Mouse (Mus musculus): ENCODE data around the gene Ubald2.

GRCm38 (mm10) chr11:116436725-116437331, 2.9 kb downstream of the Ubald2 start:
- TF ChIP-seq GATA1 (IDR thresholded peaks at IDR 0.05; ENCODE audit: low read length) (no peak), TAL1 (IDR thresholded peaks at IDR 0.05; ENCODE audit: low read length) (no peak)

Data from erythroblast, embryonic 14.5 days (primary cell).